Mouse (Mus musculus): ENCODE measurements at regions not wholly inside any gene's neighbourhood (a gene's known extent, or its start where the extent isn't known, plus 50 kb on each side); places are given as distances from the start of the nearest gene placed in this dataset.

DNA sequence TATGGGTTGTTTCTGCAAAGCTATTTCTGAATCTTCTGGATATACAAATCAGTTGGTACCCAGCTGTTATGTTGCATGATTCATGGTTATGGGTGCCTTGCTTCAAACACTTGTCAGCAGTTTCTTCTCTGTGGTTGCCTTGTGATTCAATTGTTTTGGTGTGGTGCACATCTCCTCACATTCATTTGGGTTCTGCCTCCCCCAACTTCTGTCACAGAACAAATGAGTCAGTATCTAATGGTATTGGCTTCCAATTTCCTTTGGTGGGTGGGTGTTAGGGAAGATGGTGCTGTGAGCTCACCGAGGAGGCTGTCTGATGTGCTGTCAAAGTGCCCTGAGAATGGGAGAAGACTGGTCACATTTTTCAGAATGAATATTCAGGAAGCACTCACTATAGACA is 87.9 kb downstream of the Cypt15 start:
- intact Hi-C loops (cut with DNase I) = no loop called here
- DNase-seq (ENCODE audit: extremely low spot score in 1 of 2, low spot score in 2 of 2) = peak; percentile 1 to 3
